Mouse (Mus musculus): ENCODE measurements at regions not wholly inside any gene's neighbourhood (a gene's known extent, or its start where the extent isn't known, plus 50 kb on each side); places are given as distances from the start of the nearest gene placed in this dataset.

DNA sequence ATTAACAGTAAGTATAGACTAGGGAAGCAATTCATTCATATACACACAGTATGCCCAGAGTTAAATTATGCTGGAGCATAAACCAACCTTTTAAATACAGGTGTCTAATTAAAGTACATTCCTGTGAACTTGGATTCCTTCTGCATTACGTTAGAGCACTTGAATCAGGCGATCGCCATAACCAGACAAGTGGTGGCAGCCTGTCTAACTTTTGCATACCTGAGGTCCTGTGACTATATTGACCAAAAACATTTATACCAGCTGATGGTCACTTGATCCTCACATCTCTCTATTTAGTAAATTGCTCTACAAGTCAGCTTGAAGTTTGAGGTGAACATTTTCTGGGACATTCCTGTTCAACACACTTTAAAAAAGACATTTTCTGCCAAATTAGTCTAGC, 330.5 kb downstream of the Tex13c3 start:
- H3K27ac ChIP-seq = no peak overlapping the region
- DNase-seq (ENCODE audit: low spot score) = no peak
- no peaks in the 10 kb centered on the region for H3K4me1 ChIP-seq (ENCODE audit: insufficient read depth, low read length)
- TF ChIP-seq CTCF (IDR thresholded peaks at IDR 0.05; ENCODE audit: low read depth) = no peak
- no peaks in the 10 kb centered on the region for H3K9me3 ChIP-seq (ENCODE audit: low read length)
- H3K9ac ChIP-seq (replicated peaks; ENCODE audit: low read length) = no peak overlapping the region
- H3K4me2 ChIP-seq (ENCODE audit: low read depth, low read length) = no peak overlapping the region
- H3K36me3 ChIP-seq (ENCODE audit: insufficient read depth, low read length) = no peaks in the 10 kb centered on the region
- WGBS = 89% methylated on average over 3 of the region's 3 CpGs
- H3K27me3 ChIP-seq (ENCODE audit: insufficient read depth, low read length) = no peaks in the 10 kb centered on the region
- no peak for ATAC-seq
- H3K4me3 ChIP-seq (ENCODE audit: low read length) = no peak overlapping the region

DNA sequence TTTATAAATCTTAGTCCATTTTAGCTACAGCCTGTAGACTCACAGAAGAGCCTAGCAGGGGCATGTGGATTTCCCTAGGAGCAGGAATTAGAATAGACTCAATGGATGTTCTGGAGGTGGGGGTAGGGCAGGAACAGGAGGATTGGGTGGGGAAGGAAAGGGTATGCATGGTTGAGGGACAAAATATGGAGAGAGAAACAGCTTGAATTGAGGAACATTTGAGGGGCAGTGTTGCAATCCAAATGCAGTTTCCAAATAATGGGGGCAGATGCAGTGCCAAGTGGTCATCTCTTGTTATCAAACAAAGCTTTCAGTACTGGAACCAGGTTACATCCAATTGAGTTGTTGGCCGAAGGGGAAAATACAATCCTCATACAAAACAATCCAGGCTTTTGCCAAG, 332.4 kb downstream of the Tex13c3 start:
- ATAC-seq (no peak), DNase-seq (ENCODE audit: low spot score) (no peak)
- 83% methylated on average over 1 of the region's 1 CpGs for WGBS
- Histone ChIP-seq H3K36me3 (ENCODE audit: insufficient read depth, low read length) (no peaks in the 10 kb centered on the region), H3K4me3 (ENCODE audit: low read length) (no peak overlapping the region), H3K27me3 (ENCODE audit: insufficient read depth, low read length) (no peaks in the 10 kb centered on the region), H3K9me3 (ENCODE audit: low read length) (no peaks in the 10 kb centered on the region), H3K4me2 (ENCODE audit: low read depth, low read length) (no peak overlapping the region), H3K9ac (replicated peaks; ENCODE audit: low read length) (no peak overlapping the region), H3K27ac (no peak overlapping the region), H3K4me1 (ENCODE audit: insufficient read depth, low read length) (no peaks in the 10 kb centered on the region)
- no peak for TF ChIP-seq CTCF (IDR thresholded peaks at IDR 0.05; ENCODE audit: low read depth)

DNA sequence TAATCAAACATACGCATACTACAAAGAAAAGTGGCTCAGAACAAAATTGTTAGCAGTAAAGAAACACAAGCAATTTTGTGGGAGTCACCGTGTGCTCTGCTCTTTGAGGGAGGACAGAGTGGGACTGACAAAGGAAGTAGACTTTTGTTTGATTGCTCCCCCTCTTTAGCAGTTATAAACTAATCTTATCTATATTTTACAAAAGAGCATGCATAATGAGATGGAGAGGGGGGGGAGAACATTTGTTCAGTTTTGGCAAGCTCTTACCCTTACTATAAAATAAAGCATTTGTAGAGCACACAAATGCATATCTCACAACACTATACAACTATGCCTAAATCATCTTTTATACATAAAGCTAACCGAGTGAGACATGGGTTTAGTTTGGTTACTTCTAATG, 332.9 kb downstream of the Tex13c3 start:
- ATAC-seq = no peak
- H3K4me2 ChIP-seq (ENCODE audit: low read depth, low read length) = no peak overlapping the region
- WGBS = 93% methylated on average over 3 of the region's 3 CpGs
- no peaks in the 10 kb centered on the region for H3K36me3 ChIP-seq (ENCODE audit: insufficient read depth, low read length)
- TF ChIP-seq CTCF (IDR thresholded peaks at IDR 0.05; ENCODE audit: low read depth) = no peak
- no peak overlapping the region for H3K27ac ChIP-seq
- DNase-seq (ENCODE audit: low spot score) = no peak
- no peak overlapping the region for H3K4me3 ChIP-seq (ENCODE audit: low read length)
- H3K27me3 ChIP-seq (ENCODE audit: insufficient read depth, low read length) = no peaks in the 10 kb centered on the region
- no peak overlapping the region for H3K9ac ChIP-seq (replicated peaks; ENCODE audit: low read length)
- H3K9me3 ChIP-seq (ENCODE audit: low read length) = no peaks in the 10 kb centered on the region
- no peaks in the 10 kb centered on the region for H3K4me1 ChIP-seq (ENCODE audit: insufficient read depth, low read length)

DNA sequence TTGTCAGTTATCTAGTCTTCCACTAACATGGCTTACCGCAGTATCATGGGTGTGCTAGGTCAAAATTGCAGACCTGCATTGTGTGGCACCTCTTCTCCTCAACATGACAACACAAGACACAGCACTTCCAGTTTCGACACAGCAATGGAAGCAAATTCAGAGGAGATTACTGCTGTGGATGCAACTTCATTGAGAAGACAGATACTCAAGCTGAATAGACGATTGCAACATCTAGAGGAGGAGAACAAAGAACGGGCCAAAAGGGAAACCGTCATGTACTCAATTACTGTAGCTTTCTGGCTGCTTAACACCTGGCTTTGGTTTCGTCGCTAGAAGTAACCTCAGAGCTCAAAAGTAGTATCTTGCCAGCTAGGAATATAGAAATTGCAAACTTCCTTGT, 368.4 kb downstream of the Tex13c3 start:
- 83% methylated on average over 7 of the region's 7 CpGs for WGBS
- no peak overlapping the region for H3K4me3 ChIP-seq (ENCODE audit: low read length)
- H3K27ac ChIP-seq = no peak overlapping the region
- H3K9me3 ChIP-seq (ENCODE audit: low read length) = no peaks in the 10 kb centered on the region
- H3K4me2 ChIP-seq (ENCODE audit: low read depth, low read length) = no peak overlapping the region
- no peaks in the 10 kb centered on the region for H3K4me1 ChIP-seq (ENCODE audit: insufficient read depth, low read length)
- no peak for TF ChIP-seq CTCF (IDR thresholded peaks at IDR 0.05; ENCODE audit: low read depth)
- no peaks in the 10 kb centered on the region for H3K36me3 ChIP-seq (ENCODE audit: insufficient read depth, low read length)
- H3K9ac ChIP-seq (replicated peaks; ENCODE audit: low read length) = no peak overlapping the region
- DNase-seq (ENCODE audit: low spot score) (no peak), ATAC-seq (no peak)
- H3K27me3 ChIP-seq (ENCODE audit: insufficient read depth, low read length) = no peaks in the 10 kb centered on the region

DNA sequence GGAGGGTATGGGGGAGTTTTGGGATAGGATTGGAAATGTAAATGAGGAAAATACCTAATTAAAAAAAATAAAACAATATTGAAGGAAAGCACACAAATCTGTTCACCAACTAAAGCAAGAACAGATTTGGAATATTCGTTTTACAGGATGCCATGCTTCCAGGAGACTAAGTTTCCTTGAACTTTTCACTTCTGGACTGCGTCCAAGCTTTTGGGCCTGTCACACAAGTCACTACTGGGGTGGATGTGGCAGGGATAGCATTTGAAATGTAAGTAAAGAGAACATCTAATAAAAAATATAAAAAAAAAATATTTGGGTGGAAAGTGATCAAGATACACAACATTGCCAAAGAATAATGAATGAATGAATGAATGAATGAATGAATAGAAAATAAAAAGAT, 378.2 kb downstream of the Tex13c3 start:
- no peak overlapping the region for H3K4me2 ChIP-seq (ENCODE audit: low read depth, low read length)
- DNase-seq (ENCODE audit: low spot score) (no peak), ATAC-seq (no peak)
- no peaks in the 10 kb centered on the region for H3K9me3 ChIP-seq (ENCODE audit: low read length)
- no peak for TF ChIP-seq CTCF (IDR thresholded peaks at IDR 0.05; ENCODE audit: low read depth)
- no peaks in the 10 kb centered on the region for H3K4me1 ChIP-seq (ENCODE audit: insufficient read depth, low read length)
- no peak overlapping the region for H3K4me3 ChIP-seq (ENCODE audit: low read length)
- H3K36me3 ChIP-seq (ENCODE audit: insufficient read depth, low read length) = no peaks in the 10 kb centered on the region
- no peak overlapping the region for H3K27ac ChIP-seq
- no peaks in the 10 kb centered on the region for H3K27me3 ChIP-seq (ENCODE audit: insufficient read depth, low read length)
- WGBS = 59% methylated on average over 2 of the region's 2 CpGs
- H3K9ac ChIP-seq (replicated peaks; ENCODE audit: low read length) = no peak overlapping the region

DNA sequence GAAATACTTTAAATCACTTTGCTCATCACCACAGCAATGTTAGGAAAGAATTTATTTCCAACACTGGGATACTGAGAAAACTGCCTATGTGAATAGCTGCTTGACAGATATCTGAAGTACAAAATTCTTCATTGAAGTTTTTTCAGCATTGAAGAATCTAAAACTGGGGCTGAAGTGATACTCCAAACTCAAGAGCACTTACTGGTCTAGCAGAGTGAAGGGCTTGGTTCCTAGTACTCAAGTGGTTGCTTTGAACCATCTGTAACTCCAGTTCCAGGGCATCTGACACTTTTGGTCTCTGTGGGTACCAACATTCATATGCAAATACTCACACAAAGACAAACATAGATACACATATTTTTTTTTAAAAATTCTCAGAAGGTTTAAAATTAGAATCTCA, 385.2 kb downstream of the Tex13c3 start:
- Histone ChIP-seq H3K4me1 (ENCODE audit: insufficient read depth, low read length) (no peaks in the 10 kb centered on the region), H3K4me2 (ENCODE audit: low read depth, low read length) (no peak overlapping the region), H3K27me3 (ENCODE audit: insufficient read depth, low read length) (no peaks in the 10 kb centered on the region), H3K27ac (no peak overlapping the region), H3K9ac (replicated peaks; ENCODE audit: low read length) (no peak overlapping the region), H3K4me3 (ENCODE audit: low read length) (no peak overlapping the region), H3K9me3 (ENCODE audit: low read length) (no peaks in the 10 kb centered on the region), H3K36me3 (ENCODE audit: insufficient read depth, low read length) (no peaks in the 10 kb centered on the region)
- DNase-seq (ENCODE audit: low spot score) = no peak
- TF ChIP-seq CTCF (IDR thresholded peaks at IDR 0.05; ENCODE audit: low read depth) = no peak
- ATAC-seq = no peak

DNA sequence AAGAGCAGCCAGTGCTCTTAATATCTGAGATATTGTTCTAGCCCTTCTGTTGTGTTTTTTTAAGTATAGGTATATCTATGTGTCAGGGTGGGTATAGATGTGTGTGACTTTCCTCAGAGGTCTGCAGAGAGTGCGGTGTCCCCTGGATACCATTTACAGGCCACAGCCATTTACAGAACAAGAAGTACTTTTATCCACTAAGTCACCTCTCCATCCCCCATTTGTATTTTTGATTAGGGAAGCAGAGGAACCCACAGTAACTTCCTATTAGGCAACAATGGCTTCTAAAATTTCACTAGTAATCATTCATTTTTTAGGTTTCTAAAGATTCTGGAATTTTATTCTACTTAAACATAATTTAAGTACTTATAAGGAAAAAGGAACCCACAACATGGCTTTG, 396.7 kb downstream of the Tex13c3 start:
- Histone ChIP-seq H3K9me3 (ENCODE audit: low read length) (no peaks in the 10 kb centered on the region), H3K27ac (no peak overlapping the region), H3K4me2 (ENCODE audit: low read depth, low read length) (no peak overlapping the region), H3K4me3 (ENCODE audit: low read length) (no peak overlapping the region), H3K4me1 (ENCODE audit: insufficient read depth, low read length) (no peaks in the 10 kb centered on the region), H3K27me3 (ENCODE audit: insufficient read depth, low read length) (no peaks in the 10 kb centered on the region), H3K36me3 (ENCODE audit: insufficient read depth, low read length) (no peaks in the 10 kb centered on the region), H3K9ac (replicated peaks; ENCODE audit: low read length) (no peak overlapping the region)
- ATAC-seq (no peak), DNase-seq (ENCODE audit: low spot score) (no peak)
- WGBS = 97% methylated on average over 1 of the region's 1 CpGs
- no peak for TF ChIP-seq CTCF (IDR thresholded peaks at IDR 0.05; ENCODE audit: low read depth)

Data from hindbrain, postnatal 0 days (tissue).